Mouse (Mus musculus) lung, embryonic 16.5 days (tissue): ENCODE results near the gene Cdr1. TPM values are rescaled to one million over a fixed set of nuclear protein-coding genes. Genes with fewer than 3 reads are reported as not detected.

ENCODE experiments used
- microRNA-seq: library from miRNA; unstranded; fragments of <30 nt; microRNA quantifications from one replicate; pipeline ENCODE4, GENCODE M21; 2016
- polyA plus RNA-seq: library from polyadenylated mRNA; unstranded; fragments of >200 nt; fragmentation: Nextera tagmentation; extraction: Ambion mirVana; gene quantifications from 2 replicates; pipeline ENCODE4 v1.2.1, GENCODE M21; 2015

Gene Cdr1
- polyA plus RNA-seq, 1 experiment from 2014 or later = not detected

Small RNA genes lying within 50 kb of the gene (microRNA-seq; reads per million reads assigned to microRNA genes)
- gene Gm24396 = not detected
